Mouse (Mus musculus): ENCODE data around the gene Atoh7.

Gene Atoh7

DNA sequence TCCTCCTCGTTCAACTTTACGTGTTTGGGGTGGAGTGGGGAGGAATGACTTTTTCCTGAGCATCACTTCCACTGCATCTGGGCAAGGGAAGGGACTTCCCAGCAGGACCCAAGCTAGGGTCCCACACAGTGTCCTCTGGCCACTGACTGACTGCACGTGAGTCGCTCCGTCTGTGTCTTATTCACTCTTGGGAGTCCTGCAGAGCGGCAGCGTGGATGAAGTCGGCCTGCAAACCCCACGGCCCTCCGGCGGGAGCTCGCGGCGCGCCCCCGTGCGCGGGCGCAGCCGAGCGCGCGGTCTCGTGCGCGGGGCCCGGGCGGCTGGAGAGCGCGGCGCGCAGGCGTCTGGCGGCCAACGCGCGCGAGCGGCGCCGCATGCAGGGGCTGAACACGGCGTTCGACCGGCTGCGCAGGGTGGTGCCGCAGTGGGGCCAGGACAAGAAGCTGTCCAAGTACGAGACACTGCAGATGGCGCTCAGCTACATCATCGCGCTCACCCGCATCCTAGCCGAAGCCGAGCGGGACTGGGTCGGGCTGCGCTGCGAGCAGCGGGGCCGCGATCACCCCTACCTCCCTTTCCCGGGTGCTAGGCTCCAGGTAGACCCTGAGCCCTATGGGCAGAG is 601 bp downstream of the Atoh7 start:
- DNase-seq = peak; percentile 24 to 38

DNA sequence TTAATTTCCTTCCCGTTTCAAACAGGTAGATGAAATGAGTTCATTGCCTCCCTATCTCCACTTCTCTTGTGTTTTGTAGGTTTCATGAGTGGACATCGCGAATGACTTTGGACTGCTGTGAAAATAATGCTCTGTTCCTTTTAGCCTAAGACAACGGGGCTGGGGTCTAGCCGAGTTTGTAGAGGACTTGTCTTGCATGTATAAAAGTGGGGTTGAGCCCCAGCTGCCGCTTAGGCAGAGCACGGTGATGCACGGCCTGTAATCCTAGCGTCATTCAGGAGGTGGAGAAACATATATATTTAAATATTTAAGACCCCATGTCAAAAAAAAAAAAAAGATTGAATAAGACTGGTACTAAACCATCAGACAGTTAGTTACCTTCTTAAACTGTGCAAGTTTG is 1.2 kb downstream of the Atoh7 start:
- DNase-seq = no peak

DNA sequence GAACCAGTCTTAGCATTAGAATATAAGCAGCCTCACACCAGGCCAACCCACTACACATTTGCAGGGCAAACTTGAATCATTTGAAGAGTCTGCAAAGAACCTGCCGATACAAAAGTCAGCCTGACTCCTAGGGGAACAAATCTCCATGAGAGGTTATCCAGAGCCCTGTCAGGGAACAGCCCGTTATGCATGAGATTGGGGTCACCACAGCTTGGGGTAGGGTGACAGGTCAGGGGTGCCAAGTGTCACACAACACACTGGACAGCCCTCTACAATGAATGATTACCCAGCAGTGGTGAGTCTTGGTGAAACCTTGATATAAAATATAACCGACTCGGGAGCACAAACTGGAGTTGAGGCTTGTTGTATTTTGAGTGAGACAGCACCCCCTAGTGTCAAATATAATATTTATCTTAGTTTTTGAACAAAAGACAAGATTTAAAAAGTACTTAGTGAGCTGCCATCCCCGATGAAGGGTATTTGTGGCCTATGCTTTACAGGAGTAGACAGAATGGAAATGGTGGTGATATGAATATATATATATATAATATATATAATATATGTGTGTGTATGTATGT is 13.7 kb downstream of the Atoh7 start:
- DNase-seq = peak in 1 of 2 experiments; percentile 20

DNA sequence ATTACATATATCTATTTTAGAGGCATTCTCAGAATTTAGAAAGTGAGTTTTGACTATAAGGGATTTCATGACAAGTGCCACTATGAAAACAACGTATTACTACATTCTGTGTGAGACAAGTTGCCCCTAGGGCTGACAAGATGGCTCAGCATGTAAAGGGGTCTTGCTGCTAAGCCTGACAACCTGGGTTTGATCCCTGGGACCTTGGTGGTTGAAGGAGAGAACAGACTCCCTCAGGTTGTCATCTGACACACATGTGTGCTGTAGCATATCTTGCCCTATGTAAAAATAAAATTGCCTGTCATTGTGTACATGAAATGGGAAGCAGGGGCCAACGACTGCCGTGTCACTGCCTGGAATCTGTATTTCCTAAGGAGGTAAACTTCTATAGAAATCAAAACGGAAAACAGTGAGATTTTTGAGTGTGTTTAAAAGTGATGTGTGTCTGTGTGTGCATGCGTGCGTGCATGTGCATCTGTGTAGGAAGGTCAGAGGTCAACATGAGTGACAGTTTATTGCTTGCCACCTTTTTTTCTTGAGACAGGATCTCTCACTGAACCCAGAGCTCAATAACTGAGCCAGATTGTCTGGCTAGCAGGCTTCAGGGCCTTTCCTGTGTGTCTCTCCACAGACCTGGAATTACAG is 14.4 kb downstream of the Atoh7 start:
- DNase-seq = no peak

DNA sequence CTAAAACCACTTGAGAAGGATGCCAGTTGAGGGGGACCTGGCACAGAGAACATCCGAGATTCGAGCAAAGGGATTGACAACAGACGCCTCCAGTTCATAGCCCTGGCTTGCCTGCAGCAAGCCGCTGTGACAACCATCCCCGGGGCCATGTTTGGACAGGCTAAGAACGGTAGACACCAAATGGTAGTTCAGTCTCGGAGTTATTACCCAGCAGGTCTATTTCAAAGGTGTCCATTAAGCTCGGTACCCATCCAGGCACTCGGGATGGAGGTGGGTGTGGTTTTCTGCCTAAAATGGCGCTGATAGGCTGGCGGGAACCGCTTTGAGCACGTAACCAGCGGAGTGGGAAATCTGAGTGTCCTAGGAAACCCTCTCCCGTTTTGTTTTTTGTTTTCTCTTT is 16.4 kb downstream of the Atoh7 start:
- no peak for DNase-seq

DNA sequence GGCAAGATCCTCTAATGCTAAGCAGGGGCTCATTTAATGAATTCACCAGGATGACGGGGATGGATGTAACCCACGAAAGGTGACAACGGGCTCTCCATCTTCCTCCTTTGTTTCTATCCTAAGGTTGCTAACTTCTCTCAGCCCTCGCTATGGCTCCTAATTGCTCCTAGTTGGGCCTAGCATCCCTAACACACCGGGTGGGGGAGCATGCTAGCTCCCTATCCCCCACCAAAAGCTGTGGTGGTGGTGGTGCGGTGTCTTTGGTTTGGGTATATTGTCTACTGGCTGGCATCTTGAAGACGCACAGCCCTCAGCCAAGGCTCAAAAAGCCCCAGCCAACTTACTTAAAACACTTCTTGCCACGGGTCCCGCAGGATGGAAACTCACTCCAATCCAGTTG is 16.9 kb downstream of the Atoh7 start:
- DNase-seq = no peak

DNA sequence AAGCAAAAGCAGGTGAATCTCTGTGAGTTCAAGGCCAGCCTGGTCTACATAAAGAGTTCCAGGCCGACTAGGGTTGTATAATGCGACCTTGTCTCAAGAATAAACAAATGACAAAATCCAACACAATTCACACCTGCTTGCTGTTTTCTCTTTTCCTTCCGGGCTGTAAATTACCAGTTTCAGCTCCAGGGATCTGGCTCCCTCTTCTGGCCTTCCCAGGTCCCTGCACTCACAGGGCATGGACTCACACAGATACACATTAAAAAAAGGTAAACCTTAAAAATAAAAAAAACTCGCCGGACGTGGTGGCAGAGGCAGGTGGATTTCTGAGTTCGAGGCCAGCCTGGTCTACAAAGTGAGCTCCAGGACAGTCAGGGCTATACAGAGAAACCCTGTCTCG is 18.1 kb downstream of the Atoh7 start:
- DNase-seq = no peak

DNA sequence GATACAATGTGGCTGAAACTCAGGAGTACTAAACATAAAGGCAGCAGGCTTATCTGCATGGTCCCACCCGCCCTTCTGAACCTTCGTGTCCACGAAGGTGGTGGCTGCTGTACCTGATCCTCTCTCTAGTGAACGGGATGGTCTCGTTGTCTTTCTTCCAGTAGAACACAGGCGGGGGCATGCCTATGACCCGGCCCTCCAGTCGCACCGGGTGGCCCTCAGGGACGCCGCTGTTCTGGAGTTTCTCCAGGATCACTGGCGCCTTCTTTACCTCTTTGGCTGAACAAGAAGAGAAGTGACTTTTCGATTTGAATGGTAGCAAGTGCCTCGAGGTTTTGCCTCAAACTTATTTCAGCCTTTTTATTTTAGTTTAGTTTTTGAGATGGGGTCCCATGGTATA is 20.5 kb downstream of the Atoh7 start:
- no peak for DNase-seq

DNA sequence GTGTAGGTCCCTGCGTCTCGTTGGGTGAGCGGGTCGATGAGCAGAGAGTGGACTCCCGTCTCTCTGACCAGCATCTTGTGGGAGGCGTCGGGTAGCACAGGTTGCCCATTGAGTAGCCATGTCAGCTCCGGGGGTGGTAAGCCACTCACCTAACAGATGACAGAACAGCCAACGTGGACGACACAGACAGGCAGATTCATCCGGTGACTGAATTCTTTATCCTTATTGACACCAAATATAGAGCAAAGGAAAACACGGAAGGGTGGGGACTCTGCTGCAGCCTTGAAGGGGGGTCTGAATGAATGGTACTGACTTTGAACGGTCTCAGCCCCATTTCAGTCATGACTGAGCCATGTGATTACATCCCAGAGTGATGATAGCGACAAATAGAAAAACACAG is 22.5 kb downstream of the Atoh7 start:
- DNase-seq = no peak

DNA sequence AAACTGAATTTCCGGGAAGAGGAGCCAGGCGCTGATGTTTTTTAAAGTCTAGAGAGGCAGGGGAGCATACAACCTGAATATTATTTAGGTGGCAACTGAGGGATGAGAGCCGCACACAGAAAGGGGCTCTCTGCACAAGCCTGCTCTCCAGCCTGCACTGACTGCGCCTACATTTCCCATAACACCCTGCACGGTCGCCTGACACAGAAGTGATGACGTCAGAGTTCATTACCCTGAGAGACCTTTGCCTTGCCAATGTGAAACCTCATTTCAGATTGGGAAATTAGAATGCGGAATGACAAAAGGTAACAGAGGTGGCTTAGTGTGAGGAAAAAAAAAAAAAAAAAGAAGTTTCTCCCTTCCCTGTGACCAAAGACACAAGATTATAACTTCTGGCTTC is 23.1 kb downstream of the Atoh7 start:
- peak in 1 of 2 experiments; percentile 30 for DNase-seq

DNA sequence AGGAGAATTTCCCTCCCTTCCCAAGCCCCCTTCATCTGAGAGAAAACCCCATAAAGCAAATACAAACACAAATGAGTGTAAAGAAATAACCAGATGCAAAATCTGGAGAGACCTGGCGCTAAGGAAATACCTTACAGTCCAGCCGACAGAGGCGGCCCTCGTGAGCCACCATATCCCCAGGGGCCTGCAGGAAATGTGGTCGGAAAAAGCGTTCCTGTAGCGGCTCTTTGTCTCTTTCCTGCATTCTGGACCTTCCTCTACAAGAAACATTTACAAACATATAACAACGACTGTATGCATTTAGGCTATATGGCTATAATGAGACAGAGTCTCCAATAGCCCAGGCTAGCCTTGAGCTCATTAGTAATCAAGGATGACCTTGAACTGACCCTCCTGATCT is 23.7 kb downstream of the Atoh7 start:
- no peak for DNase-seq

DNA sequence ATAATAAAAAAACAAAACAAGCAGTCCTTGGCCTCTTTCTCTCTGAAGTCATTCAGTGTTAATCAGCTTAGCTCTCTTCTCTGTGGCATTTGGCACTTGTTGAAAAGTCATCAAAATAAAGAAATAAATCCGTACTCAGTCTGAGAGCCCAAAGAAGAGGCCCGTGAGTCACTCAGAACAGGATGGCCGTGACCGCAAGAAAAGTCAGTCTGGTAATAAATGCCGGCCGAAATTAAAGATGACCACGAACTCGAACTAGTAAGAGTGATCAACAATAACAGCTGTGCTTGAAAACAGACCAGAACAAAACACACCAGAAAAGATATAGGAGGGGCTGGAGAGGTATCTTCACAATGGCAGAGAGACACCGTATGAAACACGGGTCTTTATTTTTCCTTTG is 24.6 kb downstream of the Atoh7 start:
- DNase-seq = no peak

DNA sequence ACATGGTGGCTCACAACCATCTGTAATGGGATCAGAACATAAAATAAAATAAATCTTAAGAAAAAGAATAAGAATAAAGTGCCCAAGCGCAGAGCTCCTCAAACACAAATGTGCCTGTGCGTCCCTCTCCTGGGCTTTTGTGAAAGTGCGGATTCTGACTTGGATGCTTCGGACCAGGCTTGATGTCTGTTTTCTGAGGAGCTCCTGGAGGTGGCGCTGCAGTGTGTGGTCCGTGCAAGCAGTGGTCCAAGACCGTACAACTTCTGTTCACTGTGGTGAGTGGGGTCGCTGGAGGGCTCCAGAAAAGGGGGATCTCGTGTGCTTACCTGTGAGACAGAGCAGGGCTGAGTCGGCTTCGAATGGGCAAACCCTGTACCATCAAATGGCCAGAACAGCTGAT is 25.9 kb downstream of the Atoh7 start:
- DNase-seq = no peak

DNA sequence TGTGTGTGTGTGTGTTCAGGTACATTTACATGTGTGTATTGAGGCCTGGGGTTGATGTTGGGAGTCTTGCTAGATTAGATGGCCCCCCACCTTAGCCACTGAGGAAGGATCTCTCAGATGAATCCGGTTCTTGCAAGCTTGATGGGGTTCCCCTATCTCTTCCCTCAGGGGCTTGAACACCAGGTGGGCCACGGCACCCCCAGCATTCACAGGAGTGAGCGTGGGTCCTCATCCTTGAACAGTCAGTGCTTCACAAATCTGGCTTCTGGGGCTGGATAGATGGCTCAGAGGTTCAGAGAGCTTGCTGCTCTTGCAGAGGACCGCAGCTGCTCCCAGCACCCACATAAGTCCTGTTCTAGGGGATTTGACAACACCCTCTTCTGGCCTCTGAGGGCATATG is 26.7 kb downstream of the Atoh7 start:
- DNase-seq = no peak

DNA sequence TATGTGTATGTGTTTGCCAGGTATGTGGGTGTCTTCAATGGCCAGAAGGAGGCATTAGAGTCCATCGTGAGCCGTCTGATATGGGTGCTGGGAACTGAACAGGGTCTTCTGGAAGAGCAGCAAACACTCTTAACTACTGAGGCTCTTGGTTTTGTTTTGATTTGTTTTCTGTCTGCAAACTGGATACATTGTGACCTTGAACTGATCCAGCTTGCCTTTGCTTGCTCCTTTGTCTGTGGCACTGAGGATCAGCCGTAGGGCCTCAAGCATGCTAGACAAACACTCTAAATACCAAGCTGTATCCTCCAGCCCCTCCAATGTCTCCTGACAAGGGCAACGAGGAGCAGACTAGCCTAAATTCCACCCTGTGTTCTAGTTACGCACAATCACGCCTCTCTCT is 27.7 kb downstream of the Atoh7 start:
- no peak for DNase-seq

DNA sequence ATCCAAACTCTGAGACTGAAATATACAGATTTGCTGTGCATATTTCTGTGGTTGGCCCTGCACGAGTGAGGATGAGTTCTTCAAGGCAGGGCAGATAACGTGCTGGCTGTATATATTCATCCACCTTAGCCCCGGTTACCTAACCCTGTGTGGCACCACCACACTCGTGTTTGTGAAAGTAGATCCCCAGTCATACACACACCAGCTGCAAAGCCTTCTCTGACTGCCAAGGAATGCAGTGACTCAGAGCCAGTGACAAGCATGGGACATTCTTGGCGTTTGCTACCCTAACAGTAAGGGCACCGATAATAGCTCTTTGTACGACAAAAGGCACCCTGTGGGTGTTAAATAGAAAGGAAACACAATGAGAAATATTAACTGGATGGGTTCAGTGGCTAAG is 28.8 kb downstream of the Atoh7 start:
- no peak for DNase-seq

DNA sequence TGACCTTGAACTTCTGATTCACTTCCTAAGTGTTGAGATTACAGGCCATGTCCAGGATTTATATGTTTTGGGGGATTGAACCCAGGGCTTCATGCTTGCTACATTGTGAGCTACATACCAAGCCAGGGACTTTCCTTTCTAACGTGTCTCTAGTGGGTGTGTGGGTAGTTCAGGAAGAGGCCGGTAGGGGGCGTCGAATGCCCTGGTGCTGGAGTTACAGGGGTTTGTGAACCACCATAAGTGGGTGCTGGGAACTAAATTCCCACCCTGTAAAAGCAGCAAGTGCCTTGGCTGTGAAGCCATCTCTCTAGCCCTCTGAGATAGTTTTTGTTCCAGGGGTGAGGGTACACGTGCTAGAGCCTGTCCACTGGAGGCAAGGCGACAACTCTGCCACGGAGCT is 31.0 kb downstream of the Atoh7 start:
- no peak for DNase-seq

DNA sequence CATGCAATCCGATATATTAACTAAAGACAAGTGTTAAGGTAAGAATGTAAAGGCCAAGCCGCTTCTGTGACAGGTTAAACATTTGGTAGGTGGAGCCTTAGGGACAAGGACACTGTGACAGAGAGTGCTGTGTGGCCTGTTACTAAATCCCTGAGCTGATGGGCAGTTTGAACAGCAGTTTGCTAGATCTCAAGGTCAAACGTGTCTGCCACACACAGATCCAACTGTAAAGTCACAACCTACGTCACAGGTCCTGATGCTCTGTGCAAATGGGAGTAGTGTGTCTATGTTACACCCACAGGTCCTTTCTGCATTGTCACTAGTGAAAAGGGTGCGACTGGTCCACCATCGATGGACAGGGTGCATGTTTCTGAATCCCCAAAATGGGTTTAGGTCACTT is 32.9 kb downstream of the Atoh7 start:
- no peak for DNase-seq

DNA sequence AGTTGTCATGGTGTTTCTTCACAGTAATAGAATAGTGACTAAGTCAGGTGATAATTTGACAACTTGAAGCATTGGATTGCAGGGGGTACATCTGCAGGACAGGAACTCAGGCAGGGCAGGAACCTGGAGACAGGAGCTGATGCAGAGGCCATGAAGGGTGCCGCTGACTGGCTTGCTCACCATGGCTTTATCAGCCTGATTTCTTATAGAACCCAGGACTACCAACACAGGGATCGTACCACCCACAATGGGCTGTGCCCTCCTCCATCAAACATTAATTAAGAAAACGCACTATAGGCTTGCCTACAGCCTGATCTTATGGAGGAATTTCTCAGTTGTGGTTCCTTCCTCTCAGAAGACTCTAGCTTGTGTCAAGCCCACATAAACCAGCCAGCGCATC is 33.9 kb downstream of the Atoh7 start:
- no peak for DNase-seq

DNA sequence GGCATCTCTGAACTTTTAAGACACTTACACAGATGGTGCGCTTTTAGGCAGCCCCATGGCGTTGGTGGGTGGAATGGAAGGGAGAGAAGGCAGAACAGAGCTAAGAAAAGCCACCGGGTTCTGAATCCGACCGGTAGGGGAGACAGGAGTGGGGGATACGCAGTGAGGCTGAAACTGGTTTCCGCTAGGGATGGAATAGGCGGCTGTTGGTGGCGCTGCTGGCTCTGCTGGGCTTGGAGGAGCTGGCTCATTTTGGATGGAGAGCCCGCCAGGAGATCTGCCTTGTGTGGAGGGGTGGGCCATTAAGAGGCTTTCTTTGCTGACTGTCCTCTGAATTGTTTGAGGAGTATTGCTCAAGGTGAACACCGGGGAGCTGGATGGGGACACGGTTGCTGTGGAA is 36.2 kb downstream of the Atoh7 start:
- no peak for DNase-seq

DNA sequence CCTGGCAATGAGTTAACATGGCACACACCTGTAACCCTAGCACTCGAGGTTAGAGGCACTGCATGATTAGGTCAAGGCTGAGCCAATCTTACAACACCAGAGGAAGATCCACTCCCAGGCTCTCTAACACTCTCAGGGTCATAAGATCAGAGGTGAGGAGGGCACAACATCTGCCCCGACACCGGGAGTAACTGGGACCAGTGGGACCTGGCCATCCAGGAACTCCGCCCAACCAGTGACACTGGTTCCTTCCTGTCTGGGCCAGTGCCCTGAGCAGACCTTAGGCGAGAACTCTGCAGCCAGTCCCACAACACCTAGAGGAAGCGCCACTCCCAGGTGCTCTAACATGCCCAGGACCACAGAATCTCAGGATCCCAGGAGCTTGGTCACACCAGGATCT is 37.0 kb downstream of the Atoh7 start:
- DNase-seq = no peak

DNA sequence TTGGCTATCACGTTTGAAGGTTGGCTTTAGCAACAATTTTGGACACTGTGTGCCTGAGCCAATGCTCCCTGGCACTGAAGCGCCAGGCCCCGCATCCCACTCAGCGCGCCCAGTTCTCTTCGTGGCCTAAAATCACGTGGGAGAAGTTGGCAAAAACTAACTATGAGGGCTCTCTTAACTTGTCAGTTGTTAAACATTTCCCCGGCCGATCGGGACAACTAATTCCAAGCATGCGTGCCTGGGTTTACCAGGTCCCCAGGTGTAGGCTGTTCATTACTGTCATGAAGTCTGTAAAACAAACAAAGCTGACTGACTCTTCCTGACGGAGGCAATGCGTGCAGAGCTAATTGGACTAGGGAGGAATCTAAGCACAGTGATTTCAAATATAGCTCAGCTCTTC is 43.2 kb downstream of the Atoh7 start:
- no peak for DNase-seq
